Mouse (Mus musculus) hindbrain, embryonic 12.5 days (tissue): ENCODE data around the gene Rexo1. TPM values are rescaled to one million over a fixed set of nuclear protein-coding genes. Genes with fewer than 3 reads are reported as not detected.

Source experiments
- microRNA-seq: library from miRNA; unstranded; fragments of <30 nt; microRNA quantifications from one replicate; pipeline ENCODE4, GENCODE M21; 2017
- polyA plus RNA-seq: library from polyadenylated mRNA; unstranded; fragments of >200 nt; fragmentation: Nextera tagmentation; extraction: Ambion mirVana; gene quantifications from 2 replicates; pipeline ENCODE4 v1.2.1, GENCODE M21; 2016

Gene Rexo1
- polyA plus RNA-seq, 1 experiment from 2014 or later, result 33.1 TPM

Small RNA genes lying within 50 kb of the gene (microRNA-seq; reads per million reads assigned to microRNA genes)
- not detected for gene Mir6912

Other genes starting within 250 kb of the Rexo1 start
- 38.4 and 39.7 TPM in 2 replicates for gene 2310011J03Rik, start 241.0 kb downstream of the Rexo1 start, polyA plus RNA-seq
- gene Pcsk4, start 232.1 kb downstream of the Rexo1 start, polyA plus RNA-seq, result 2.2 and 2.8 TPM in 2 replicates
- 3.2 and 4.1 TPM in 2 replicates for gene Reep6, start 231.6 kb downstream of the Rexo1 start, polyA plus RNA-seq
- gene Adamtsl5, start 213.1 kb downstream of the Rexo1 start, polyA plus RNA-seq, result 0.38 and 0.77 TPM in 2 replicates
- 0.35 and 0.50 TPM in 2 replicates for gene Plk5, start 205.1 kb downstream of the Rexo1 start, polyA plus RNA-seq
- 21.4 and 24.8 TPM in 2 replicates for gene Mex3d, start 173.9 kb downstream of the Rexo1 start, polyA plus RNA-seq
- 275 and 296 TPM in 2 replicates for gene Mbd3, start 162.0 kb downstream of the Rexo1 start, polyA plus RNA-seq
- 312 and 406 TPM in 2 replicates for gene Uqcr11, start 154.7 kb downstream of the Rexo1 start, polyA plus RNA-seq
- 176 and 178 TPM in 2 replicates for gene Tcf3, start 127.9 kb downstream of the Rexo1 start, polyA plus RNA-seq
- 1.7 and 2.3 TPM in 2 replicates for gene Onecut3, start 66.7 kb downstream of the Rexo1 start, polyA plus RNA-seq
- 0.93 and 1.1 TPM in 2 replicates for gene Atp8b3, start 22.4 kb downstream of the Rexo1 start, polyA plus RNA-seq
- 7.1 and 8.1 TPM in 2 replicates for gene Klf16, start 15.8 kb upstream of the Rexo1 start, polyA plus RNA-seq
- 112 and 118 TPM in 2 replicates for gene Abhd17a, start 28.8 kb upstream of the Rexo1 start, polyA plus RNA-seq
- gene Scamp4, start 41.3 kb upstream of the Rexo1 start, polyA plus RNA-seq, result 60.3 and 69.4 TPM in 2 replicates
- gene Adat3, start 41.3 kb upstream of the Rexo1 start, polyA plus RNA-seq, result 4.8 and 5.5 TPM in 2 replicates
- gene Gm49322, start 44.5 kb upstream of the Rexo1 start, polyA plus RNA-seq, result 5.2 and 5.3 TPM in 2 replicates
- 190 and 192 TPM in 2 replicates for gene Csnk1g2, start 61.3 kb upstream of the Rexo1 start, polyA plus RNA-seq
- 87.8 and 96.4 TPM in 2 replicates for gene Btbd2, start 95.5 kb upstream of the Rexo1 start, polyA plus RNA-seq
- gene Mknk2, start 116.6 kb upstream of the Rexo1 start, polyA plus RNA-seq, result 88.1 and 90.3 TPM in 2 replicates
- 56.5 and 62.9 TPM in 2 replicates for gene Mob3a, start 140.4 kb upstream of the Rexo1 start, polyA plus RNA-seq
- gene Izumo4, start 140.6 kb upstream of the Rexo1 start, polyA plus RNA-seq, result 27.1 and 30.5 TPM in 2 replicates
- 101 TPM in 2 replicates for gene Ap3d1, start 180.7 kb upstream of the Rexo1 start, polyA plus RNA-seq
- gene Dot1l, start 193.6 kb upstream of the Rexo1 start, polyA plus RNA-seq, result 25.9 and 27.4 TPM in 2 replicates
- 65.3 and 71.8 TPM in 2 replicates for gene Sf3a2, start 236.6 kb upstream of the Rexo1 start, polyA plus RNA-seq
- gene Plekhj1, start 237.1 kb upstream of the Rexo1 start, polyA plus RNA-seq, result 139 TPM in 2 replicates
- not detected in 2 replicates for gene Amh, start 243.7 kb upstream of the Rexo1 start, polyA plus RNA-seq